Mouse (Mus musculus) ovary, adult 2 months (tissue): Measurements from ENCODE around the gene Thap4. TPM values are rescaled to one million over a fixed set of nuclear protein-coding genes. Genes with fewer than 3 reads are reported as not detected.

Experiments used
- polyA plus RNA-seq: library from polyadenylated mRNA; depleted of rRNA; stranded (reverse); fragments of >200 nt; gene quantifications from 2 replicates; pipeline ENCODE4 v1.2.3, GENCODE M21; 2012; rRNA removed

Thap4 gene
- polyA plus RNA-seq, result 45.3 and 48.7 TPM in 2 replicates

GRCm38 (mm10) chr1:93754573-93755290 is at the start of gene Thap4:
Gene Thap4, minus strand, starts transcription at chr1:93754864.

GRCm38 (mm10) chr1:93803556-93804507 is 49.2 kb upstream of the Thap4 start, which contains the start of gene Ing5:
Gene Ing5, plus strand, starts transcription at chr1:93803965.

GRCm38 (mm10) chr1:93801741-93802238 is 47.1 kb upstream of the Thap4 start, which contains the start of gene Dtymk:
Gene Dtymk, minus strand, starts transcription at chr1:93801934.

GRCm38 (mm10) chr1:93751290-93751689 is 3.4 kb downstream of the Thap4 start, which contains the start of gene Atg4b:
Gene Atg4b, plus strand, starts transcription at chr1:93751500.

GRCm38 (mm10) chr1:93685401-93686244 is 69.0 kb downstream of the Thap4 start, which contains the start of gene Bok:
Gene Bok, plus strand, starts transcription at chr1:93685660.

GRCm38 (mm10) chr1:93658559-93658958 is 96.1 kb downstream of the Thap4 start, which contains the start of gene Stk25:
Gene Stk25, minus strand, starts transcription at chr1:93658659.

Other genes with a start within 250 kb of the Thap4 start
- 5.2 and 6.9 TPM in 2 replicates for gene Farp2, start 242.8 kb downstream of the Thap4 start, polyA plus RNA-seq
- gene Stk25, start 96.2 kb downstream of the Thap4 start, polyA plus RNA-seq, result 136 and 207 TPM in 2 replicates
- 256 and 330 TPM in 2 replicates for gene Bok, start 69.2 kb downstream of the Thap4 start, polyA plus RNA-seq
- gene Atg4b, start 3.4 kb downstream of the Thap4 start, polyA plus RNA-seq, result 59.2 and 61.0 TPM in 2 replicates
- gene Dtymk, start 47.1 kb upstream of the Thap4 start, polyA plus RNA-seq, result 70.0 and 83.6 TPM in 2 replicates
- gene Ing5, start 49.1 kb upstream of the Thap4 start, polyA plus RNA-seq, result 10.1 and 12.1 TPM in 2 replicates
- gene D2hgdh, start 70.0 kb upstream of the Thap4 start, polyA plus RNA-seq, result 49.4 and 55.2 TPM in 2 replicates
- gene Gal3st2, start 106.4 kb upstream of the Thap4 start, polyA plus RNA-seq, result 0.30 and 0.33 TPM in 2 replicates
- 0.64 and 0.73 TPM in 2 replicates for gene Gal3st2b, start 163.4 kb upstream of the Thap4 start, polyA plus RNA-seq
- gene Gal3st2c, start 235.6 kb upstream of the Thap4 start, polyA plus RNA-seq, result 0.17 and 0.20 TPM in 2 replicates